Mouse (Mus musculus): ENCODE measurements around the gene 4930519P11Rik.

DNA sequence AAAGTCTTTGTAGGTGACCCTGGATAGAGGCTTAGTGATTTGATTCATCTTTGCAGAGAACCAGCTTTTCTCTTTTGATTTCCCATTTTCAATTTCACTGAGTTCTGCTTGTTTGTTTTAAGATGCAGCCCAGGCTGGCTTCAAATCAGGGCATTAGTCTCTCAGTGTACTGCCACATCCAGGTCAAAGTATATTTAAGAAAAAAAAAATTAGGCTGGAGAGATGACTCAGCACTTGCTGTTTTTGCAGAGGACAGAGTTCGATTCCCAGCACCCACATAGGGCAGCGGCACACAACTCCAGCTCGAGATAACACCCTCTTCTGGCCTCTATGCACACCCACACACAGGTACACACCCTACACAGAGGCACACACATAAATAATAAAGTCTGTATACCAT lies 22.0 kb downstream of the 4930519P11Rik start:
- no peak for TF ChIP-seq CTCF (IDR thresholded peaks at IDR 0.05; ENCODE audit: low read depth, low read length)
- TF ChIP-seq POLR2A (IDR thresholded peaks at IDR 0.05; ENCODE audit: borderline replicate concordance, low read depth, low read length): no peak

All from bone marrow macrophage, adult 2 months (primary cell).